Mouse (Mus musculus): ENCODE data around the gene Vmn1r158.
"Not testable (repeated sequence)": the region's sequence is repeated elsewhere in the genome, so short reads cannot be mapped to it uniquely, and the experiment has no call there.

Gene Vmn1r158

DNA sequence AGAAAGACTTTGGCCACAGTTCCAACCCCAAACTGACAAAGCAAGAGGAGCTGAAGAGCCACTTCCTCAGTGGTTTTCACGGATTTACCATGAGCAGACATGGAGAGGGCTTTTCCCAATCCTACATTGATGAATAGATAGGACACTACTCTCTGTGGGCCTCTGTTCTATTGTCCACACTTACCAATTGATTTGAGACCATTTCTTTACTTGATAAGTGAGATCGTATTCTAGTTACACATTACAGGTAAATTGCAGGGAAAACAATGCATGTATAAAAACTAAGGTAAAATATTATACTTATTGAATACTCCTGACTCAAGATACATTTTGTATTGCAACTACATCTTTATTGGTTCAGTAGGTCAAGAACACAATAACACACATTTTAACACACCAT is at the start of gene Vmn1r158:
Gene Vmn1r158, minus strand, starts transcription at position 101 of the 400 bp plus-strand sequence.
- not testable (repeated sequence) for DNase-seq (ENCODE audit: low read depth, low spot score)

GRCm38 (mm10) chr7:22775981-22776380 is 14.6 kb downstream of the Vmn1r158 start:
- not testable (repeated sequence) for DNase-seq (ENCODE audit: low read depth, low spot score)

DNA sequence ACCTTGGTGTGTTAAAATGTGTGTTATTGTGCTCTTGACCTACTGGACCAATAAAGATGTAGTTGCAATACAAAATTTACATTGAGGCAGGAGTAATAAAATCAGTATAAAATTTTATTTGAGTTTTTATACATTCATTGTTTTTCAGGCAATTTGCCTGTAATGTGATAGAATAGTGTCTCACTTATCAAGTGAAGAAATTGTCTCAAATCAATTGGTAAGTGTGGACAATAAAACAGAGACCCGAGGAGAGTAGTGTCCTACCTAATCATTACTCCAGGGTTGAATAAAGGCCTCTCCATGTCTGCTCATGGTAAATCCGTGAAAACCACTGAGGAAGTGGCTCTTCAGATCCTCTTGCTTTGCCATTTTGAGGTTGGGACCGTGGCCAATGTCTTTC is 29.2 kb downstream of the Vmn1r158 start, which contains the start of gene Vmn1r157:
Gene Vmn1r157, plus strand, starts transcription at position 301 of the 400 bp plus-strand sequence.
- DNase-seq (ENCODE audit: low read depth, low spot score), result not testable (repeated sequence)
